Mouse (Mus musculus) C2C12 (cell line): ENCODE data around the gene Npas2. TPM values are rescaled to one million over a fixed set of nuclear protein-coding genes. Genes with fewer than 3 reads are reported as not detected.

Experiments used
- H3K27me3 ChIP-seq: one replicate; pipeline ENCODE4 v1.6.1; 2011; ENCODE audit not compliant: control insufficient read depth, insufficient read depth, insufficient read length
- H3K36me3 ChIP-seq: one replicate; pipeline ENCODE4 v1.6.1; 2011; ENCODE audit not compliant: control insufficient read depth, insufficient read depth
- H3K4me3 ChIP-seq: one replicate; pipeline ENCODE4 v1.5.1; 2011; ENCODE audit warnings: mild to moderate bottlenecking, control low read depth; ENCODE audit not compliant: poor library complexity, insufficient read depth, severe bottlenecking
- H3K79me2 ChIP-seq: one replicate; pipeline ENCODE4 v1.6.1; 2011; ENCODE audit not compliant: control insufficient read depth, insufficient read depth
- H3K79me3 ChIP-seq: one replicate; pipeline ENCODE4 v1.6.1; 2011; ENCODE audit warnings: low read depth, control low read depth
- H3ac ChIP-seq: one replicate; pipeline ENCODE3; 2011; ENCODE audit warnings: low read depth; ENCODE audit not compliant: control insufficient read depth, insufficient read length
- CEBPB ChIP-seq: IDR thresholded peaks from one replicate; pipeline ENCODE4 v1.6.1; 2011; ENCODE audit warnings: low read depth, mild to moderate bottlenecking, control low read depth, moderate library complexity
- CTCF ChIP-seq: IDR thresholded peaks from one replicate; pipeline ENCODE4 v1.5.1; 2011; ENCODE audit not compliant: control insufficient read depth, insufficient read depth, insufficient read length
- FOSL1 ChIP-seq: IDR thresholded peaks from one replicate; pipeline ENCODE4 v1.8.0; 2011; ENCODE audit warnings: mild to moderate bottlenecking, low read length; ENCODE audit not compliant: poor library complexity, insufficient read depth, severe bottlenecking
- MAX ChIP-seq: IDR thresholded peaks from one replicate; pipeline ENCODE4 v1.6.1; 2011; ENCODE audit warnings: mild to moderate bottlenecking, control low read depth
- MYOD1 ChIP-seq: IDR thresholded peaks from one replicate; pipeline ENCODE4 v1.6.1; 2011; ENCODE audit warnings: low read depth; ENCODE audit not compliant: control insufficient read depth, insufficient read length
- MYOG ChIP-seq: IDR thresholded peaks from one replicate; pipeline ENCODE4 v1.6.1; 2011; ENCODE audit not compliant: control insufficient read depth, insufficient read length; ENCODE audit errors: extremely low read depth
- USF1 ChIP-seq: IDR thresholded peaks from one replicate; pipeline ENCODE4 v1.6.1; 2011; ENCODE audit warnings: low read depth, mild to moderate bottlenecking, control low read depth, moderate library complexity
- polyA plus RNA-seq: library from polyadenylated mRNA; unstranded; fragments of >200 nt; fragmentation: generic; extraction: Trizol; gene quantifications from one replicate; pipeline ENCODE4 v1.2.1, GENCODE M21; 2012; ENCODE audit warnings: missing spikeins

The Npas2 gene
- polyA plus RNA-seq, 1 experiment: not detected

DNA sequence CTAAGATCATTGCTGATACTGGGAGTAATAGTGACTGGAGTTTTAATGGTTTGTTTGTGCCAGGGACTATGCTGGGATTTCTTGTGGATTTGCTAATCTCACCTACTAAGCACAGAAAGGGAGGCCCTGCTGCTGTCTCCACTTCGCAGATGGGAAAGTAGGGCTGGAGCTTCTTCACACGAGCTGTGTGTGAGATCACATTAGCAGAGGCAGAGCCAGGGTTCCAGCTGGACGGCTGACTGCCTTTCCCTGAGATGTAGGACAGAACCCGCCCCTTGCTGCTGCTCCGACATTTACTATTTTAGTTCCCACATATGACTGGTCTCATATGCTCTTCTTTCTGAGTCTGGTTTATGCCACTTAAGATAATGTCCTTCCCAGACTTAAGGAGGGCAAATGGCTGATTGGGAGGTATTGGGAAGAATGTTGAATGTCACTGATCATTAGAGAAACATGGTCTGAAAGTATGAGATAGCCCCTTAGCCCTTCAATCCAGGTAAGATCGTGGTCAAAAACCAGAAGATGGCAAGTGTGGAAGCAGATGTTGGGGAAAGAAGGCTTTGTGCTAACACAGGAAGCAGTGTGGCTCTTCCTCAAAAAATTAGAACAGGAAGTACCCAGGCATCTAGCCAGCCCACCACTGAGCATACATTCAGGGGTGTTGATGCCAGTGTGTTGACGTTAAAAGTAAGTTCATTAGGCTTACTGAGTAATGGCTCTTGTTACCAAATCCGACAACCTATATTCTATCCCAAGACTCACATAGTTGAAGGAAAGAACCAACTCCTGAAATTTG lies 66.8 kb downstream of the Npas2 start:
- H3K4me3 ChIP-seq: no peak overlapping the region
- no peaks in the 10 kb centered on the region for H3K27me3 ChIP-seq
- H3ac ChIP-seq: no peak overlapping the region
- TF ChIP-seq MYOD1: no peak
- no peak for TF ChIP-seq MAX
- no peak for TF ChIP-seq CEBPB
- TF ChIP-seq USF1: no peak
- TF ChIP-seq MYOG: no peak
- no peak for TF ChIP-seq FOSL1
- no peak for TF ChIP-seq CTCF
- no peaks in the 10 kb centered on the region for H3K36me3 ChIP-seq
- no peaks in the 10 kb centered on the region for H3K79me2 ChIP-seq
- H3K79me3 ChIP-seq: no peaks in the 10 kb centered on the region

GRCm38 (mm10) chr1:39266843-39267512 lies 73.4 kb downstream of the Npas2 start:
- H3K27me3 ChIP-seq: no peaks in the 10 kb centered on the region
- H3K36me3 ChIP-seq: no peaks in the 10 kb centered on the region
- no peak overlapping the region for H3ac ChIP-seq
- H3K79me2 ChIP-seq: no peaks in the 10 kb centered on the region
- H3K79me3 ChIP-seq: no peaks in the 10 kb centered on the region
- no peak for TF ChIP-seq USF1
- no peak for TF ChIP-seq MAX
- TF ChIP-seq FOSL1: no peak
- no peak for TF ChIP-seq CTCF
- TF ChIP-seq MYOD1: no peak
- no peak for TF ChIP-seq MYOG
- TF ChIP-seq CEBPB: no peak
- H3K4me3 ChIP-seq: no peak overlapping the region

DNA sequence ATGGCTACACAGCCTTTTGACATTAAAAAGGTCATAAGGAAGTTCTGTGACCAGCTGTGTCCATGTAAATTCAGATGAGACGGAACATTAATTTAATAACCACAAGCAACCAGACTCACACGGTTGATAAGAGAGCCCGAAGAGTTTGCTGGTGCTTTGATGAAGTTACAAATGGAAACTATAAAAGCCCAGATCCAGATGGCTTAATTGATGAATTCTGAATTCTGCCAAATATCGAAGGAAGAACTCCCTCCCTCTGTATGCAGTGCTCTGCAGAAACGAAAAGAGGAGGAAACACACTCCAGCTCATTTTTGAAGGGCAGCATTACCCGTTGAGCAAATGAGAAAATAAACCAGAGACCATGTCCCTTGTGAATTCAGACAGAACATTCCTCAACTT lies 79.4 kb downstream of the Npas2 start:
- no peak overlapping the region for H3ac ChIP-seq
- no peaks in the 10 kb centered on the region for H3K36me3 ChIP-seq
- no peaks in the 10 kb centered on the region for H3K79me2 ChIP-seq
- TF ChIP-seq MYOD1: no peak
- TF ChIP-seq CTCF: no peak
- TF ChIP-seq USF1: no peak
- no peak for TF ChIP-seq FOSL1
- no peak for TF ChIP-seq MAX
- TF ChIP-seq MYOG: no peak
- TF ChIP-seq CEBPB: no peak
- H3K4me3 ChIP-seq: no peak overlapping the region
- no peaks in the 10 kb centered on the region for H3K27me3 ChIP-seq
- H3K79me3 ChIP-seq: no peaks in the 10 kb centered on the region

- H3K79me3 ChIP-seq: no peaks in the 10 kb centered on the region
- no peaks in the 10 kb centered on the region for H3K27me3 ChIP-seq
- H3K79me2 ChIP-seq: no peaks in the 10 kb centered on the region
- no peak overlapping the region for H3ac ChIP-seq
- no peak overlapping the region for H3K4me3 ChIP-seq
- no peaks in the 10 kb centered on the region for H3K36me3 ChIP-seq
- no peak for TF ChIP-seq MYOG
- TF ChIP-seq MYOD1: no peak
- no peak for TF ChIP-seq MAX
- TF ChIP-seq USF1: no peak
- no peak for TF ChIP-seq CTCF
- TF ChIP-seq FOSL1: no peak
- TF ChIP-seq CEBPB: no peak
Observed at GRCm38 (mm10) chr1:39280391-39280790, 86.9 kb downstream of the Npas2 start.

- TF ChIP-seq CEBPB (no peak), USF1 (no peak), MYOG (no peak), FOSL1 (no peak), MYOD1 (no peak), CTCF (no peak), MAX (no peak)
- Histone ChIP-seq H3K79me2 (no peaks in the 10 kb centered on the region), H3K79me3 (no peaks in the 10 kb centered on the region), H3ac (peak overlapping the region; percentile 37), H3K27me3 (no peaks in the 10 kb centered on the region), H3K36me3 (no peaks in the 10 kb centered on the region), H3K4me3 (no peak overlapping the region)
Observed at GRCm38 (mm10) chr1:39280989-39281875, 87.7 kb downstream of the Npas2 start.
